Mouse (Mus musculus) CH12.LX (cell line): ENCODE measurements around the gene Raf1. TPM values are rescaled to one million over a fixed set of nuclear protein-coding genes. Genes with fewer than 3 reads are reported as not detected.

Experiments used
- DNase-seq: peaks from one replicate; pipeline ENCODE4 v3.0.0-alpha.2; 2013; ENCODE audit errors: extremely low read depth
- H3K27ac ChIP-seq: 2 replicates; pipeline ENCODE4 v1.5.1; 2012; ENCODE audit warnings: low read depth, mild to moderate bottlenecking, control low read depth, moderate library complexity; ENCODE audit not compliant: insufficient read depth
- H3K27me3 ChIP-seq: replicated peaks from 2 replicates; pipeline ENCODE3; 2012; ENCODE audit warnings: inconsistent platforms
- H3K36me3 ChIP-seq, 2 experiments: replicated peaks in 1 of 2; 2 replicates each; pipeline versions ENCODE3 to v1.6.1; 2012; ENCODE audit warnings: inconsistent platforms in 1 of 2, low read length in 1 of 2, mild to moderate bottlenecking in 1 of 2, mixed read lengths in 1 of 2, moderate library complexity in 1 of 2; ENCODE audit not compliant: control insufficient read depth in 1 of 2, insufficient read depth in 1 of 2
- H3K4me1 ChIP-seq, 2 experiments: 2 replicates each; pipeline ENCODE4 v1.6.1; 2012; ENCODE audit warnings: inconsistent platforms in 1 of 2, moderate library complexity in 1 of 2; ENCODE audit not compliant: insufficient read depth in 2 of 2, control insufficient read depth in 1 of 2
- H3K4me2 ChIP-seq: 2 replicates; pipeline ENCODE4 v1.6.1; 2012; ENCODE audit warnings: low read depth, mild to moderate bottlenecking, control low read depth; ENCODE audit not compliant: poor library complexity, insufficient read depth, severe bottlenecking
- H3K4me3 ChIP-seq, 3 experiments: fragments of 150-350 bp in 1 of 3; sonication (generic) in 1 of 3; replicated peaks in 1 of 3; 2 replicates each; pipeline versions ENCODE3 to v1.5.1; 2011 to 2012; ENCODE audit warnings: low read depth in 2 of 3, low read length in 2 of 3, mild to moderate bottlenecking in 2 of 3, moderate library complexity in 2 of 3, control low read depth in 1 of 3, improper control_type of control experiment in 1 of 3, inconsistent platforms in 1 of 3, mixed read lengths in 1 of 3; ENCODE audit not compliant: poor library complexity in 1 of 3
- H3K79me2 ChIP-seq: replicated peaks from 2 replicates; pipeline ENCODE4 v1.6.1; 2012; ENCODE audit warnings: mild to moderate bottlenecking, moderate library complexity; ENCODE audit not compliant: control insufficient read depth, poor library complexity, insufficient read depth, severe bottlenecking; ENCODE audit errors: extremely low read depth
- H3K9ac ChIP-seq: 2 replicates; pipeline ENCODE4 v1.6.1; 2012; ENCODE audit warnings: low read depth, mild to moderate bottlenecking, control low read depth, moderate library complexity; ENCODE audit not compliant: insufficient read depth
- H3K9me3 ChIP-seq: replicated peaks from 2 replicates; pipeline ENCODE3; 2012; ENCODE audit warnings: low read length, inconsistent platforms, mixed read lengths
- CHD1 ChIP-seq: IDR thresholded peaks from 2 replicates; pipeline ENCODE4 v1.6.1; 2012; ENCODE audit warnings: low read depth, low read length, improper control_type of control experiment, inconsistent platforms
- CTCF ChIP-seq, 2 experiments: IDR thresholded peaks in 1 of 2; conservative IDR thresholded peaks in 1 of 2; 2 replicates each; pipeline ENCODE4 v1.5.1; 2011 to 2012; ENCODE audit warnings: low read depth in 2 of 2, low read length in 2 of 2, improper control_type of control experiment in 1 of 2, inconsistent platforms in 1 of 2, mild to moderate bottlenecking in 1 of 2, moderate library complexity in 1 of 2
- E2F4 ChIP-seq: IDR thresholded peaks from 2 replicates; pipeline ENCODE4 v1.6.1; 2011; ENCODE audit warnings: low read depth, low read length, improper control_type of control experiment; ENCODE audit not compliant: insufficient replicate concordance
- EP300 ChIP-seq: IDR thresholded peaks from 2 replicates; pipeline ENCODE4 v1.6.1; 2011; ENCODE audit warnings: low read length, improper control_type of control experiment
- IRF4 ChIP-seq: IDR thresholded peaks from 2 replicates; pipeline ENCODE4 v1.6.1; 2014; ENCODE audit warnings: low read depth, mild to moderate bottlenecking, inconsistent platforms, low read length, improper control_type of control experiment
- JUN ChIP-seq: IDR thresholded peaks from 2 replicates; pipeline ENCODE4 v1.6.1; 2011; ENCODE audit warnings: low read depth, mild to moderate bottlenecking, low read length, improper control_type of control experiment, moderate library complexity; ENCODE audit not compliant: insufficient read depth
- KAT2A ChIP-seq: IDR thresholded peaks from 2 replicates; pipeline ENCODE4 v1.6.1; 2012; ENCODE audit warnings: low read length, improper control_type of control experiment, inconsistent platforms; ENCODE audit not compliant: insufficient replicate concordance
- MAFK ChIP-seq: IDR thresholded peaks from 2 replicates; pipeline ENCODE4 v1.6.1; 2011; ENCODE audit warnings: low read length, improper control_type of control experiment; ENCODE audit not compliant: insufficient replicate concordance
- MXI1 ChIP-seq: IDR thresholded peaks from 2 replicates; pipeline ENCODE4 v1.6.1; 2011; ENCODE audit warnings: mild to moderate bottlenecking, low read depth, low read length, improper control_type of control experiment
- MYC ChIP-seq: IDR thresholded peaks from 2 replicates; pipeline ENCODE4 v1.6.1; 2011; ENCODE audit warnings: low read depth, mild to moderate bottlenecking, improper control_type of control experiment, low read length
- NELFE ChIP-seq: IDR thresholded peaks from 2 replicates; pipeline ENCODE4 v1.6.1; 2011; ENCODE audit warnings: low read depth, low read length, improper control_type of control experiment
- NRF1 ChIP-seq: IDR thresholded peaks from 2 replicates; pipeline ENCODE4 v1.6.1; 2014; ENCODE audit warnings: low read depth, mild to moderate bottlenecking, inconsistent platforms, low read length, improper control_type of control experiment, moderate library complexity
- PAX5 ChIP-seq: IDR thresholded peaks from 2 replicates; pipeline ENCODE4 v1.6.1; 2012; ENCODE audit warnings: low read length, inconsistent platforms, mixed read lengths
- RAD21 ChIP-seq: IDR thresholded peaks from 2 replicates; pipeline ENCODE4 v1.6.1; 2011; ENCODE audit warnings: low read depth, mild to moderate bottlenecking, low read length, improper control_type of control experiment, moderate library complexity
- RCOR1 ChIP-seq: conservative IDR thresholded peaks from 2 replicates; pipeline ENCODE4 v1.6.1; 2012; ENCODE audit warnings: low read depth, mild to moderate bottlenecking, inconsistent platforms, low read length, improper control_type of control experiment
- SIN3A ChIP-seq: IDR thresholded peaks from 2 replicates; pipeline ENCODE4 v1.6.1; 2012; ENCODE audit warnings: low read length, improper control_type of control experiment, inconsistent platforms
- UBTF ChIP-seq: IDR thresholded peaks from 2 replicates; pipeline ENCODE4 v1.6.1; 2012; ENCODE audit warnings: low read depth, mild to moderate bottlenecking, inconsistent platforms, low read length, improper control_type of control experiment, moderate library complexity
- dilution Hi-C: fragments of 300-500 bp; cut with MboI; formaldehyde crosslinking; loops from 2 replicates; pipeline ENCODE4 v1.14.3; 2020; ENCODE audit warnings: low sequenced_read_pairs; ENCODE audit not compliant: extremely low pct_unique_long_range_greater_than_20kb, extremely low pct_ligation_motif_present
- in situ Hi-C: fragments of 300-500 bp; cut with MboI; formaldehyde crosslinking; loops from 3 replicates; pipeline ENCODE4 v1.14.3; 2019; ENCODE audit warnings: low sequenced_read_pairs, low pct_ligation_motif_present, low pct_unique_long_range_greater_than_20kb, mixed read lengths
- polyA plus RNA-seq: library from polyadenylated mRNA; unstranded; fragments of >175 nt; gene quantifications from 2 replicates; pipeline ENCODE4 v1.2.1, GENCODE M21; 2012; ENCODE audit warnings: low read depth; ENCODE audit not compliant: insufficient read length
- total RNA-seq, 2 experiments: library from RNA; depleted of rRNA; stranded (reverse); fragments of 300-350 nt in 1 of 2; fragments of >200 nt in 1 of 2; gene quantifications; 2 replicates each; pipeline ENCODE4 v1.2.3; 2012 to 2014

The Raf1 gene
- total and polyA plus RNA-seq, 3 experiments = 53.5 to 79.2 (median 59.8) TPM

DNA sequence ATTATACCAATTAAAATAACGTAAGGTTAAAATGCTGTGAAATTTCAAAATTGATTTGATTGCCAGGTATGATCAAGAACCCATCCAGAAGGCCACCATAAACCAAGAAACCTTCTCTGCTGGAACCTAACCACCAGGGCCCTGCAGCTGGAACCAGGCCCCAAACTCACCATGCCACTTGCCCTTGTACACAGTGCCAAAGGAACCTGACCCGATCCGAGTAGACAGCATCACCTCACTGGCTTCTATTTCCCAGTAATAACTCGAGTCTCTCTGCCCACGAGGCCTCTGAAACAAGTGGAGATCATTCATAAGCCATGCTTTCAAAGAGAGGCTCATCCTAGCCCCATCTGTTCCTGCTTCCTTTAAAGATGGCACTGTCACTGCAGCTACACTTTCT lies 50.3 kb downstream of the Raf1 start:
- in situ Hi-C loops (no loop called here), dilution Hi-C loops (no loop called here)
- no peaks in the 10 kb centered on the region for H3K9me3 ChIP-seq
- H3K79me2 ChIP-seq = no peaks in the 10 kb centered on the region
- no peak overlapping the region for H3K9ac ChIP-seq
- H3K27ac ChIP-seq = no peak overlapping the region
- TF ChIP-seq CHD1 (no peak), EP300 (no peak), UBTF (no peak), MAFK (no peak), RAD21 (no peak), CTCF (conservative IDR thresholded peaks at IDR 0.05 in 1 of 2, IDR thresholded peaks at IDR 0.05 in 1 of 2; ENCODE audit: low read depth in 2 of 2, low read length in 2 of 2) (no peak), MYC (no peak), E2F4 (no peak)
- H3K27me3 ChIP-seq = no peaks in the 10 kb centered on the region
- peaks cover 50 to 94% of the 10 kb centered on the region in 2 experiments for H3K36me3 ChIP-seq
- no peaks in the 10 kb centered on the region for H3K4me1 ChIP-seq
- H3K4me3 ChIP-seq = no peak overlapping the region
- H3K4me2 ChIP-seq = no peak overlapping the region
- DNase-seq = no peak

DNA sequence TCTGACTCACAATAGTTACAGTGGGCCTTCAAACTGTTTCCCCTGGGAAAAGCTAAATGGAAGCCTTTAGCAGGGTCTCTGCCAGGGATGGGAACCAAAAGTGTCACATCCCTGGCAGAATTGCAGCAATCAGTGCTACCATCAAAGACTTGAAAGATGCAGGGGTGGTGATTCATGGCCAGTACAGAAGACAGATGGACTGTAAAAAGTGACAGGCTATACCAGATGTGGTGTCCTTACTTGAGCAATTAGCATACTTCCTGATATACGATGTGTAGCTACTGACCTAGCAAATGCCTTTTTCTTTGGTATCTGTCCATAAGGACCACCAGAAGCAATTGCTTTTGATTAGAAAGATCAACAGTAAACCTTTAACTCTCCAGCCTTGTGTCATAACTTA lies 55.5 kb downstream of the Raf1 start:
- Histone ChIP-seq H3K36me3 (peaks cover 83 to 100% of the 10 kb centered on the region in 2 experiments), H3K9me3 (no peaks in the 10 kb centered on the region), H3K27ac (no peak overlapping the region), H3K79me2 (no peaks in the 10 kb centered on the region), H3K4me3 (no peak overlapping the region), H3K4me1 (no peaks in the 10 kb centered on the region), H3K9ac (no peak overlapping the region), H3K4me2 (no peak overlapping the region), H3K27me3 (no peaks in the 10 kb centered on the region)
- in situ Hi-C loops (no loop called here), dilution Hi-C loops (no loop called here)
- TF ChIP-seq MXI1 = no peak
- no peak for TF ChIP-seq RCOR1
- TF ChIP-seq KAT2A = no peak
- TF ChIP-seq JUN = no peak
- TF ChIP-seq IRF4 = no peak
- no peak for TF ChIP-seq PAX5
- TF ChIP-seq RAD21 = no peak
- no peak for TF ChIP-seq SIN3A
- TF ChIP-seq NELFE = no peak
- TF ChIP-seq NRF1 = no peak
- DNase-seq = no peak
